Mouse (Mus musculus): ENCODE results near the gene Smim14. TPM values are rescaled to one million over a fixed set of nuclear protein-coding genes. Genes with fewer than 3 reads are reported as not detected.
A peak's percentile ranks its signal among the peaks of the same experiment; 100 is the strongest.
"Not testable (repeated sequence)": the region's sequence is repeated elsewhere in the genome, so short reads cannot be mapped to it uniquely, and the experiment has no call there.

Smim14 gene
- total and polyA plus RNA-seq, 3 experiments = 10.6 to 64.6 (median 52.3) TPM

- DNase-seq (ENCODE audit: low spot score) (no peak), ATAC-seq (ENCODE audit: extremely low read depth, insufficient number of reproducible peaks, low FRiP score, poor library complexity, severe bottlenecking) (peak; percentile 63)
- H3K36me3 ChIP-seq (replicated peaks) = peaks cover 11% of the 10 kb centered on the region
- no peaks in the 10 kb centered on the region for H3K27me3 ChIP-seq (ENCODE audit: insufficient read depth, low read length)
- no peak for TF ChIP-seq CTCF (IDR thresholded peaks at IDR 0.05; ENCODE audit: low read depth, low read length)
- TF ChIP-seq GATA2 (IDR thresholded peaks at IDR 0.05; ENCODE audit: borderline replicate concordance, low read depth, low read length) = no peak
- no peak for TF ChIP-seq POLR2AphosphoS5 (IDR thresholded peaks at IDR 0.05; ENCODE audit: insufficient replicate concordance, low read depth, low read length)
- no peak; the same call in 1 of the 2 replicates for TF ChIP-seq TAL1 (conservative IDR thresholded peaks at IDR 0.05; ENCODE audit: low read depth, low read length)
- TF ChIP-seq GATA1 (IDR thresholded peaks at IDR 0.05; ENCODE audit: borderline replicate concordance, low read length) = no peak
- H3K4me3 ChIP-seq (ENCODE audit: low read depth, low read length) = no peak overlapping the region
- peaks cover 14% of the 10 kb centered on the region for H3K4me1 ChIP-seq (ENCODE audit: insufficient read depth, low read depth, low read length)
- H3K9me3 ChIP-seq (replicated peaks) = no peaks in the 10 kb centered on the region
Measured at GRCm38 (mm10) chr5:65480511-65480910, 56.5 kb downstream of the Smim14 start.

DNA sequence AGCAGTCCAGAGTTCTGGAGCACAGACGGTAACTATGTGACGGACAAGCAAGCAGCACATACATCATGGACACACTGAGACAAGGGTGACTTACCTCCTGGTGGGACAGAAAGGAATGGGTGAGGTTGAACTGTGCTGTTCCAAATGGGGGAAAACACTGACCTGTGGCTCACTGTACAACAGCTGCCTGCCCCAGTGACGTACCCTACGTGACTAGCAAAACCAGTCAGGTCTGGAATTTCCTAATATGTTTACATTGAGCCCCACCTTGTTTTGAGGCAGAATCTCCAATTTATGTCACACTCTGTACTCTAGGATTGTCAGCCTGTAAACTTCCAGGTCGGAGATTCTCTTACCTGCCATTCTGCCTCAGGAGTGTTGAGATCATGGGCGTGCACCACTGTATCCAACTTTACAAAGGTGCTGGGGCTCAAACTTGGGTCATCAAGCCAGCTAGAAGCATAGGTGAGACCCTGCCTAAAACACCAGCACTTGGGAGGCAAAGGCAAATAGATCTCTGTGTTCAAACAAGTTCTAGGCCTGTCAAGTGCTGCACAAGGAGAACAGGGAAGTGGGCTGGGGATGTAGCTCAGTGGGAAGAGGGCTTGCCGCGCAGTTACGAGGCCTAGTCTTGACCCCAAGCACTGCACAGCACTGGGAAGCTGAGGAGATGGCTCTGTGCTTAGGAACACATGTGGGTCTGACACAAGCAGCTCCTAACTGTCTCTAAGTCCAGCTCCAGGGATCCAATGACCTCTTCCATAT lies 57.1 kb downstream of the Smim14 start:
- H3K4me1 ChIP-seq (ENCODE audit: insufficient read depth, low read depth, low read length) = peaks cover 14% of the 10 kb centered on the region

DNA sequence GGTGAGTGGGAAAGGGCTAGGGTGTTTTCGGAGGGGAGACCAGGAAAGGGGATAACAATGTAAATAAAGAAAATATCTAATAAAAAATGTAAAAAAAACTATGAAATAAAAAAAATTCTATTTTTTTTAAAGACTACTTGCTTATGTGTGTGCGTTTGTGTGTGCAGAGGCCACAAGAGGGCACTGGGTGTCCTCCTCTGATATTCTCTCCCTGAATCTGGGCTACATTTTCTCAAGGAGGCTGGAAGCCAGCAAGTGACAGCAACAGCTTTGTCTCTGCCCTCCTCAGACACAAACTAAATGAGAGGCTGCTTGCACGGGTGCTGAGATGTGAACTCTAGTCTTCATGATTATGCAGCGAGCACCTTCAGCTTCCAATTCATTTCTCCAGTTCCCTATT lies 58.8 kb downstream of the Smim14 start:
- ATAC-seq (ENCODE audit: extremely low read depth, insufficient number of reproducible peaks, low FRiP score, poor library complexity, severe bottlenecking) (no peak), DNase-seq (ENCODE audit: low spot score) (no peak)
- H3K4me1 ChIP-seq (ENCODE audit: insufficient read depth, low read depth, low read length) = peaks cover 9% of the 10 kb centered on the region

More for the DNA sequence above, 57.1 kb downstream of the Smim14 start:
- TF ChIP-seq GATA1 (IDR thresholded peaks at IDR 0.05; ENCODE audit: borderline replicate concordance, low read length) (no peak), TAL1 (conservative IDR thresholded peaks at IDR 0.05; ENCODE audit: low read depth, low read length) (no peak), CTCF (IDR thresholded peaks at IDR 0.05; ENCODE audit: low read depth, low read length) (no peak), GATA2 (IDR thresholded peaks at IDR 0.05; ENCODE audit: borderline replicate concordance, low read depth, low read length) (no peak), POLR2AphosphoS5 (IDR thresholded peaks at IDR 0.05; ENCODE audit: insufficient replicate concordance, low read depth, low read length) (no peak)
- ATAC-seq (ENCODE audit: extremely low read depth, insufficient number of reproducible peaks, low FRiP score, poor library complexity, severe bottlenecking) = no peak
- DNase-seq (ENCODE audit: low spot score) = no peak
- H3K36me3 ChIP-seq (replicated peaks) = peaks cover 11% of the 10 kb centered on the region
- H3K9me3 ChIP-seq (replicated peaks) = no peaks in the 10 kb centered on the region
- no peaks in the 10 kb centered on the region for H3K27me3 ChIP-seq (ENCODE audit: insufficient read depth, low read length)
- H3K4me3 ChIP-seq (ENCODE audit: low read depth, low read length) = no peak overlapping the region

GRCm38 (mm10) chr5:65476739-65477138 lies 60.2 kb downstream of the Smim14 start:
- H3K4me1 ChIP-seq (ENCODE audit: insufficient read depth, low read depth, low read length); ATAC-seq (ENCODE audit: extremely low read depth, insufficient number of reproducible peaks, low FRiP score, poor library complexity, severe bottlenecking); H3K9me3 ChIP-seq (replicated peaks); DNase-seq (ENCODE audit: low spot score); H3K4me3 ChIP-seq (ENCODE audit: low read depth, low read length); H3K27me3 ChIP-seq (ENCODE audit: insufficient read depth, low read length): not testable (repeated sequence)
- H3K36me3 ChIP-seq (replicated peaks) = peaks cover 11% of the 10 kb centered on the region

More for the DNA sequence above, 58.8 kb downstream of the Smim14 start:
- Histone ChIP-seq H3K4me3 (ENCODE audit: low read depth, low read length) (no peak overlapping the region), H3K9me3 (replicated peaks) (no peaks in the 10 kb centered on the region), H3K27me3 (ENCODE audit: insufficient read depth, low read length) (no peaks in the 10 kb centered on the region), H3K36me3 (replicated peaks) (peaks cover 9% of the 10 kb centered on the region)
- TF ChIP-seq POLR2AphosphoS5 (IDR thresholded peaks at IDR 0.05; ENCODE audit: insufficient replicate concordance, low read depth, low read length) (no peak), CTCF (IDR thresholded peaks at IDR 0.05; ENCODE audit: low read depth, low read length) (no peak), TAL1 (conservative IDR thresholded peaks at IDR 0.05; ENCODE audit: low read depth, low read length) (no peak), GATA1 (IDR thresholded peaks at IDR 0.05; ENCODE audit: borderline replicate concordance, low read length) (no peak), GATA2 (IDR thresholded peaks at IDR 0.05; ENCODE audit: borderline replicate concordance, low read depth, low read length) (no peak)

GRCm38 (mm10) chr5:65475806-65476205 lies 61.2 kb downstream of the Smim14 start:
- DNase-seq (ENCODE audit: low spot score) = no peak
- TF ChIP-seq POLR2AphosphoS5 (IDR thresholded peaks at IDR 0.05; ENCODE audit: insufficient replicate concordance, low read depth, low read length) (no peak), GATA2 (IDR thresholded peaks at IDR 0.05; ENCODE audit: borderline replicate concordance, low read depth, low read length) (no peak), CTCF (IDR thresholded peaks at IDR 0.05; ENCODE audit: low read depth, low read length) (no peak), TAL1 (conservative IDR thresholded peaks at IDR 0.05; ENCODE audit: low read depth, low read length) (no peak), GATA1 (IDR thresholded peaks at IDR 0.05; ENCODE audit: borderline replicate concordance, low read length) (no peak)
- Histone ChIP-seq H3K4me1 (ENCODE audit: insufficient read depth, low read depth, low read length) (peaks cover 9% of the 10 kb centered on the region), H3K27me3 (ENCODE audit: insufficient read depth, low read length) (no peaks in the 10 kb centered on the region), H3K9me3 (replicated peaks) (no peaks in the 10 kb centered on the region), H3K4me3 (ENCODE audit: low read depth, low read length) (no peak overlapping the region), H3K36me3 (replicated peaks) (peaks cover 11% of the 10 kb centered on the region)
- no peak for ATAC-seq (ENCODE audit: extremely low read depth, insufficient number of reproducible peaks, low FRiP score, poor library complexity, severe bottlenecking)

- Histone ChIP-seq H3K36me3 (replicated peaks) (peaks cover 23% of the 10 kb centered on the region), H3K4me3 (ENCODE audit: low read depth, low read length) (no peak overlapping the region), H3K4me1 (ENCODE audit: insufficient read depth, low read depth, low read length) (no peaks in the 10 kb centered on the region), H3K27me3 (ENCODE audit: insufficient read depth, low read length) (no peaks in the 10 kb centered on the region), H3K9me3 (replicated peaks) (no peaks in the 10 kb centered on the region)
- DNase-seq (ENCODE audit: low spot score) (no peak), ATAC-seq (ENCODE audit: extremely low read depth, insufficient number of reproducible peaks, low FRiP score, poor library complexity, severe bottlenecking) (no peak)
- no peak for TF ChIP-seq GATA2 (IDR thresholded peaks at IDR 0.05; ENCODE audit: borderline replicate concordance, low read depth, low read length)
- TF ChIP-seq CTCF (IDR thresholded peaks at IDR 0.05; ENCODE audit: low read depth, low read length) = no peak
- no peak for TF ChIP-seq TAL1 (conservative IDR thresholded peaks at IDR 0.05; ENCODE audit: low read depth, low read length)
- TF ChIP-seq POLR2AphosphoS5 (IDR thresholded peaks at IDR 0.05; ENCODE audit: insufficient replicate concordance, low read depth, low read length) = no peak
- no peak for TF ChIP-seq GATA1 (IDR thresholded peaks at IDR 0.05; ENCODE audit: borderline replicate concordance, low read length)
Measured at GRCm38 (mm10) chr5:65469766-65470165, 67.2 kb downstream of the Smim14 start.
